Mouse (Mus musculus): ENCODE measurements around the gene Akap12.

GRCm38 (mm10) chr10:4374734-4375133 is 108.6 kb downstream of the Akap12 start:
- no peak for TF ChIP-seq CTCF (IDR thresholded peaks at IDR 0.05; ENCODE audit: low read depth, low read length)
- no peak for TF ChIP-seq EP300 (IDR thresholded peaks at IDR 0.05; ENCODE audit: insufficient read depth, low read depth, low read length)
- TF ChIP-seq POLR2A (IDR thresholded peaks at IDR 0.05; ENCODE audit: insufficient read depth, low read length): no peak
